Mouse (Mus musculus) testis, adult 2 months (tissue): ENCODE measurements at regions not wholly inside any gene's neighbourhood (a gene's known extent, or its start where the extent isn't known, plus 50 kb on each side); places are given as distances from the start of the nearest gene placed in this dataset.

Experiments used
- H3K27ac ChIP-seq: fragments of 200-500 bp; 2 replicates; pipeline ENCODE4 v1.5.1; 2012; ENCODE audit warnings: low read depth, low read length; ENCODE audit not compliant: control insufficient read depth, insufficient read depth
- H3K27me3 ChIP-seq: fragments of 200-500 bp; 2 replicates; pipeline ENCODE4 v1.6.1; 2012; ENCODE audit warnings: mild to moderate bottlenecking, low read length, moderate library complexity; ENCODE audit not compliant: control insufficient read depth, insufficient read depth
- H3K36me3 ChIP-seq: fragments of 200-500 bp; 2 replicates; pipeline ENCODE4 v1.6.1; 2012; ENCODE audit warnings: mild to moderate bottlenecking, low read length; ENCODE audit not compliant: control insufficient read depth, insufficient read depth
- H3K4me1 ChIP-seq: fragments of 200-500 bp; 2 replicates; pipeline ENCODE4 v1.6.1; 2012; ENCODE audit warnings: low read length; ENCODE audit not compliant: control insufficient read depth, insufficient read depth
- H3K4me3 ChIP-seq: fragments of 200-500 bp; 2 replicates; pipeline ENCODE4 v1.5.1; 2012; ENCODE audit warnings: low read depth, mild to moderate bottlenecking, low read length, moderate library complexity, mixed read lengths; ENCODE audit not compliant: control insufficient read depth
- CTCF ChIP-seq: fragments of 200-500 bp; IDR thresholded peaks from 2 replicates; pipeline ENCODE4 v1.5.1; 2012; ENCODE audit warnings: low read depth, mild to moderate bottlenecking, inconsistent platforms, low read length, moderate library complexity; ENCODE audit not compliant: control insufficient read depth, insufficient read depth, insufficient replicate concordance
- POLR2A ChIP-seq: fragments of 200-500 bp; IDR thresholded peaks from 2 replicates; pipeline ENCODE4 v1.6.1; 2012; ENCODE audit warnings: low read depth, mild to moderate bottlenecking, inconsistent platforms, low read length, moderate library complexity; ENCODE audit not compliant: control insufficient read depth

DNA sequence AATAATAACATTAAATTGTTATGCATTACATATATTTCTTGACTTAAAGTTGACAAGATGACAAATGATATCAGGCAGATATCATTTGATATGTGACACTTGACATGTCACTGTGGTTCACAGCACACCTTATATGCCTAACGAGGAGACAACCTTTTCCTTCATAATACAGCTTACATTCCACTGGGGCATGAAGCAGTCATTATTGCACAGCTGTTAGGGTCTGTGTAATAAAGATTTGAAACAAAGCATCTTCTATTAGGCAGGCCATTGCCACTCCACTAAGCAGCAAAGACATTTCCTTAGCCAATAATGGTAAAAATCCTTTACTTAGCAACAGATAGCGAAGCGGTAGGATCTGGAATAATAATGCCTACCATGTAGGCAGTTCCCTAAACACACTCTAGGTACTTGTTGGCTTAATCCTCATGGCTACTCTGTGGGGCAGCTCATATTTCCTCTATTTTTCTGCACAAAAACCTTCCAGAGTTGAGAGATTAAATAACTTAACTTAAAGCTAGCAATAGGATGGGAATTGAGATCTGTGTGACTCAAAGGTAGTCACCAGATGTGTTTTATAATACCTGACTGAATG, 112.0 kb upstream of the Slc35f1 start:
- H3K36me3 ChIP-seq, result no peaks in the 10 kb centered on the region
- H3K27me3 ChIP-seq, result no peaks in the 10 kb centered on the region
- no peak overlapping the region for H3K27ac ChIP-seq
- H3K4me3 ChIP-seq, result no peak overlapping the region
- H3K4me1 ChIP-seq, result no peaks in the 10 kb centered on the region
- TF ChIP-seq POLR2A (no peak), CTCF (no peak)

GRCm38 (mm10) chr10:52593780-52594179, 96.6 kb upstream of the Slc35f1 start:
- no peaks in the 10 kb centered on the region for H3K4me1 ChIP-seq
- peak overlapping the region; percentile 75 for H3K4me3 ChIP-seq
- TF ChIP-seq CTCF (no peak), POLR2A (peak; percentile 98)
- H3K27me3 ChIP-seq, result no peaks in the 10 kb centered on the region
- peak overlapping the region; percentile 98 for H3K27ac ChIP-seq
- H3K36me3 ChIP-seq, result no peaks in the 10 kb centered on the region
